Mouse (Mus musculus): Measurements from ENCODE around the gene Psip1. TPM values are rescaled to one million over a fixed set of nuclear protein-coding genes. Genes with fewer than 3 reads are reported as not detected.
"Not testable (repeated sequence)": the region's sequence is repeated elsewhere in the genome, so short reads cannot be mapped to it uniquely, and the experiment has no call there.

Gene Psip1
- polyA plus RNA-seq (2014; fragmentation: Nextera tagmentation; extraction: Ambion mirVana) = 111 and 115 TPM in 2 replicates

- H3K36me3 ChIP-seq (ENCODE audit: control insufficient read depth, insufficient read depth, low read length) = 0 out of 2 replicates have a peak, but pooled peaks cover 2% of the 10 kb centered on the region
- peaks cover 9% of the 10 kb centered on the region; the same call in 1 of the 2 replicates for H3K4me1 ChIP-seq (ENCODE audit: control insufficient read depth, insufficient read depth, low read length)
- peak within 1 kb of the TSS; percentile 96 for H3K4me3 ChIP-seq (ENCODE audit: low read depth, low read length)
- WGBS (ENCODE audit: insufficient replicate concordance) = under 1% methylated on average over 75 of the region's 86 CpGs
- no peaks in the 10 kb centered on the region for H3K27me3 ChIP-seq (ENCODE audit: control insufficient read depth, insufficient read depth, low read length)
- H3K27ac ChIP-seq (ENCODE audit: low read depth, low read length) = peak within 1 kb of the TSS; percentile 98
- no peaks in the 10 kb centered on the region for H3K9me3 ChIP-seq (replicated peaks; ENCODE audit: control insufficient read depth, low read length)
- H3K9ac ChIP-seq (ENCODE audit: low read depth, low read length) = peak within 1 kb of the TSS; percentile 94
- H3K4me2 ChIP-seq = peak within 1 kb of the TSS; percentile 73
- peak; percentile 90 for ATAC-seq (replicated peaks; ENCODE audit: insufficient number of reproducible peaks, low FRiP score, low TSS enrichment)
Observed at GRCm38 (mm10) chr4:83486117-83486901, at the start of gene Psip1. Gene Psip1, minus strand, starts transcription at chr4:83486459.

DNA sequence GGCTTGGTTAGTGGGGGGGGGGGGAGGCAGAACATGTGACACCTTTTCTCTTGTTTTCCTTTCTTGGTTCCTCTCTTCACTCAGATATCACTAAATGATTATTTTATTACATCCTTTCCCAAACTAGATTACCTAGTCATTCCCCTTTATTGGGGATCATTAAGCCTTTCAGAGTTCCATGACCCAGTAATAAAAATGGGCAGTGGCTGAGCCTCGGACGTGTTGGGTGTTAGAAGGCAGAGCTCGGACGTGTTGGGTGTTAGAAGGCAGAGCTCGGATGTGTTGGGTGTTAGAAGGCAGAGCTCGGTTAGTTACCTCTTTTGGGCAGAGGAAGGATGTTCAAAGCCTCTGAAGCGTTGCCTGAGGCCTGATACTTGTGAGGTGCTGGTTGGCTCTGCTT, 47.8 kb upstream of the Psip1 start:
- Histone ChIP-seq H3K4me2 (no peak overlapping the region), H3K9me3 (replicated peaks; ENCODE audit: control insufficient read depth, low read length) (no peaks in the 10 kb centered on the region), H3K27ac (ENCODE audit: low read depth, low read length) (no peak overlapping the region), H3K27me3 (ENCODE audit: control insufficient read depth, insufficient read depth, low read length) (no peaks in the 10 kb centered on the region), H3K4me1 (ENCODE audit: control insufficient read depth, insufficient read depth, low read length) (no peaks in the 10 kb centered on the region), H3K9ac (ENCODE audit: low read depth, low read length) (no peak overlapping the region), H3K4me3 (ENCODE audit: low read depth, low read length) (no peak overlapping the region), H3K36me3 (ENCODE audit: control insufficient read depth, insufficient read depth, low read length) (no peaks in the 10 kb centered on the region)
- ATAC-seq (replicated peaks; ENCODE audit: insufficient number of reproducible peaks, low FRiP score, low TSS enrichment) = no peak
- 51% methylated on average over 7 of the region's 7 CpGs for WGBS (ENCODE audit: insufficient replicate concordance)

GRCm38 (mm10) chr4:83533168-83533911, 47.1 kb upstream of the Psip1 start:
- no peaks in the 10 kb centered on the region for H3K36me3 ChIP-seq (ENCODE audit: control insufficient read depth, insufficient read depth, low read length)
- H3K27ac ChIP-seq (ENCODE audit: low read depth, low read length) = no peak overlapping the region
- no peak overlapping the region for H3K4me2 ChIP-seq
- H3K4me1 ChIP-seq (ENCODE audit: control insufficient read depth, insufficient read depth, low read length) = no peaks in the 10 kb centered on the region
- H3K9ac ChIP-seq (ENCODE audit: low read depth, low read length) = no peak overlapping the region
- 76% methylated on average over 9 of the region's 9 CpGs for WGBS (ENCODE audit: insufficient replicate concordance)
- no peak overlapping the region for H3K4me3 ChIP-seq (ENCODE audit: low read depth, low read length)
- no peaks in the 10 kb centered on the region for H3K27me3 ChIP-seq (ENCODE audit: control insufficient read depth, insufficient read depth, low read length)
- no peaks in the 10 kb centered on the region for H3K9me3 ChIP-seq (replicated peaks; ENCODE audit: control insufficient read depth, low read length)
- ATAC-seq (replicated peaks; ENCODE audit: insufficient number of reproducible peaks, low FRiP score, low TSS enrichment) = no peak

GRCm38 (mm10) chr4:83530060-83530459, 43.8 kb upstream of the Psip1 start:
- not testable (repeated sequence) for H3K4me2 ChIP-seq; H3K27me3 ChIP-seq (ENCODE audit: control insufficient read depth, insufficient read depth, low read length); H3K9ac ChIP-seq (ENCODE audit: low read depth, low read length); H3K9me3 ChIP-seq (replicated peaks; ENCODE audit: control insufficient read depth, low read length); H3K36me3 ChIP-seq (ENCODE audit: control insufficient read depth, insufficient read depth, low read length); H3K4me3 ChIP-seq (ENCODE audit: low read depth, low read length); ATAC-seq (replicated peaks; ENCODE audit: insufficient number of reproducible peaks, low FRiP score, low TSS enrichment); H3K27ac ChIP-seq (ENCODE audit: low read depth, low read length); H3K4me1 ChIP-seq (ENCODE audit: control insufficient read depth, insufficient read depth, low read length)
- WGBS (ENCODE audit: insufficient replicate concordance) = 87% methylated on average over 4 of the region's 4 CpGs

DNA sequence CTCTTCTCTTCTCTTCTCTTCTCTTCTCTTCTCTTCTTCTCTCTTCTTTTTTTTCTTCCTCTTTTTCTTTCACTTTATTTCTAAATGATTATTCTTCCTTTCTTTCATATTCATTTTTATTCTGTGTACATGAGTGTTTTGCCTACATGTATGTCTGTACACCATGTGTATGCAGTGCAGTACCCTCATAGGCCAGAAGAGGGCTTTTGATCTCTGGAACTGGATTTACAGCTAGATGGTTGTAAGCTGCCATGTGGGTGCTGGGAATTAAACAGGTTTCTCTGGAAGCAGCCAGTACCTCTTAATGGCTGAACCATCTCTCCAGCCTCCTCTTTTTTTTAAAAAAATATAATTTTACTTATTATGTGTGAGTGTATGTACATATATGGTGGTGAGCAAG, 41.7 kb upstream of the Psip1 start:
- H3K9me3 ChIP-seq (replicated peaks; ENCODE audit: control insufficient read depth, low read length) = no peaks in the 10 kb centered on the region
- no peaks in the 10 kb centered on the region for H3K36me3 ChIP-seq (ENCODE audit: control insufficient read depth, insufficient read depth, low read length)
- H3K4me1 ChIP-seq (ENCODE audit: control insufficient read depth, insufficient read depth, low read length) = peaks cover 6% of the 10 kb centered on the region; the same call in 1 of the 2 replicates
- no peak for ATAC-seq (replicated peaks; ENCODE audit: insufficient number of reproducible peaks, low FRiP score, low TSS enrichment)
- no peaks in the 10 kb centered on the region for H3K27me3 ChIP-seq (ENCODE audit: control insufficient read depth, insufficient read depth, low read length)
- no peak overlapping the region for H3K9ac ChIP-seq (ENCODE audit: low read depth, low read length)
- H3K4me3 ChIP-seq (ENCODE audit: low read depth, low read length) = no peak overlapping the region
- no peak overlapping the region for H3K27ac ChIP-seq (ENCODE audit: low read depth, low read length)
- no peak overlapping the region for H3K4me2 ChIP-seq

GRCm38 (mm10) chr4:83526988-83527334, 40.7 kb upstream of the Psip1 start:
- H3K4me2 ChIP-seq = no peak overlapping the region
- no peaks in the 10 kb centered on the region for H3K27me3 ChIP-seq (ENCODE audit: control insufficient read depth, insufficient read depth, low read length)
- H3K9ac ChIP-seq (ENCODE audit: low read depth, low read length) = no peak overlapping the region
- H3K36me3 ChIP-seq (ENCODE audit: control insufficient read depth, insufficient read depth, low read length) = no peaks in the 10 kb centered on the region
- no peaks in the 10 kb centered on the region for H3K9me3 ChIP-seq (replicated peaks; ENCODE audit: control insufficient read depth, low read length)
- WGBS (ENCODE audit: insufficient replicate concordance) = 49% methylated on average over 6 of the region's 6 CpGs
- H3K4me1 ChIP-seq (ENCODE audit: control insufficient read depth, insufficient read depth, low read length) = peaks cover 6% of the 10 kb centered on the region; the same call in 1 of the 2 replicates
- no peak overlapping the region for H3K4me3 ChIP-seq (ENCODE audit: low read depth, low read length)
- no peak overlapping the region for H3K27ac ChIP-seq (ENCODE audit: low read depth, low read length)
- ATAC-seq (replicated peaks; ENCODE audit: insufficient number of reproducible peaks, low FRiP score, low TSS enrichment) = no peak

- no peak overlapping the region for H3K9ac ChIP-seq (ENCODE audit: low read depth, low read length)
- no peaks in the 10 kb centered on the region for H3K36me3 ChIP-seq (ENCODE audit: control insufficient read depth, insufficient read depth, low read length)
- peak overlapping the region; percentile 81 for H3K4me3 ChIP-seq (ENCODE audit: low read depth, low read length)
- no peaks in the 10 kb centered on the region for H3K9me3 ChIP-seq (replicated peaks; ENCODE audit: control insufficient read depth, low read length)
- no peak overlapping the region; the same call in 1 of the 2 replicates for H3K27ac ChIP-seq (ENCODE audit: low read depth, low read length)
- H3K4me2 ChIP-seq = peak overlapping the region; percentile 94
- no peak for ATAC-seq (replicated peaks; ENCODE audit: insufficient number of reproducible peaks, low FRiP score, low TSS enrichment)
- H3K4me1 ChIP-seq (ENCODE audit: control insufficient read depth, insufficient read depth, low read length) = peaks cover 6% of the 10 kb centered on the region; the same call in 1 of the 2 replicates
- WGBS (ENCODE audit: insufficient replicate concordance) = 9% methylated on average over 13 of the region's 13 CpGs
- no peaks in the 10 kb centered on the region for H3K27me3 ChIP-seq (ENCODE audit: control insufficient read depth, insufficient read depth, low read length)
Observed at GRCm38 (mm10) chr4:83526270-83526987, 40.2 kb upstream of the Psip1 start.

- H3K4me3 ChIP-seq (ENCODE audit: low read depth, low read length) = peak overlapping the region; percentile 81
- H3K27ac ChIP-seq (ENCODE audit: low read depth, low read length) = peak overlapping the region; percentile 87
- no peaks in the 10 kb centered on the region for H3K9me3 ChIP-seq (replicated peaks; ENCODE audit: control insufficient read depth, low read length)
- H3K27me3 ChIP-seq (ENCODE audit: control insufficient read depth, insufficient read depth, low read length) = no peaks in the 10 kb centered on the region
- under 1% methylated on average over 18 of the region's 18 CpGs for WGBS (ENCODE audit: insufficient replicate concordance)
- peak overlapping the region; percentile 94 for H3K9ac ChIP-seq (ENCODE audit: low read depth, low read length)
- ATAC-seq (replicated peaks; ENCODE audit: insufficient number of reproducible peaks, low FRiP score, low TSS enrichment) = peak; percentile 70
- no peaks in the 10 kb centered on the region for H3K36me3 ChIP-seq (ENCODE audit: control insufficient read depth, insufficient read depth, low read length)
- H3K4me1 ChIP-seq (ENCODE audit: control insufficient read depth, insufficient read depth, low read length) = peaks cover 6% of the 10 kb centered on the region; the same call in 1 of the 2 replicates
- peak overlapping the region; percentile 94 for H3K4me2 ChIP-seq
Observed at GRCm38 (mm10) chr4:83525690-83526055, 39.4 kb upstream of the Psip1 start.
